Mouse (Mus musculus) thymus, adult 2 months (tissue): ENCODE data around the gene Rab10. TPM values are rescaled to one million over a fixed set of nuclear protein-coding genes. Genes with fewer than 3 reads are reported as not detected.

ENCODE experiments used
- DNase-seq: peaks from one replicate; pipeline ENCODE4 v3.0.0; 2021
- H3K27ac ChIP-seq: fragments of 200-500 bp; 2 replicates; pipeline ENCODE4 v1.5.1; 2012; ENCODE audit warnings: low read length, control low read depth; ENCODE audit not compliant: control insufficient read depth, insufficient read depth
- H3K27me3 ChIP-seq: fragments of 200-500 bp; 2 replicates; pipeline ENCODE4 v1.6.1; 2012; ENCODE audit warnings: mild to moderate bottlenecking, low read length, moderate library complexity, mixed read lengths; ENCODE audit not compliant: control insufficient read depth, insufficient read depth
- H3K36me3 ChIP-seq: fragments of 200-500 bp; 2 replicates; pipeline ENCODE4 v1.6.1; 2012; ENCODE audit warnings: mild to moderate bottlenecking, low read length, moderate library complexity; ENCODE audit not compliant: control insufficient read depth, insufficient read depth
- H3K4me1 ChIP-seq: fragments of 200-500 bp; replicated peaks from 2 replicates; pipeline ENCODE4 v1.6.1; 2012; ENCODE audit warnings: low read length; ENCODE audit not compliant: control insufficient read depth, insufficient read depth
- H3K4me3 ChIP-seq: fragments of 200-500 bp; 2 replicates; pipeline ENCODE4 v1.5.1; 2012; ENCODE audit warnings: mild to moderate bottlenecking, low read length, control low read depth, moderate library complexity; ENCODE audit not compliant: control insufficient read depth, insufficient read depth
- CTCF ChIP-seq: fragments of 200-500 bp; IDR thresholded peaks from 2 replicates; pipeline ENCODE4 v1.5.1; 2012; ENCODE audit warnings: mild to moderate bottlenecking, control low read depth, low read length, moderate library complexity, borderline replicate concordance; ENCODE audit not compliant: control insufficient read depth, poor library complexity, insufficient read depth; ENCODE audit errors: extremely low read depth
- POLR2A ChIP-seq: fragments of 200-500 bp; IDR thresholded peaks from 2 replicates; pipeline ENCODE4 v1.6.1; 2012; ENCODE audit warnings: mild to moderate bottlenecking, low read length, control low read depth, moderate library complexity; ENCODE audit not compliant: control insufficient read depth, poor library complexity, insufficient read depth; ENCODE audit errors: extremely low read depth
- WGBS: fragments of 180-500 bp; shearing (Covaris S2); methylation state at CpG from one replicate; pipeline ENCODE4 v1.1.7; 2018; 5-methylcytosine and 5-hydroxymethylcytosine counted together
- polyA plus RNA-seq: library from polyadenylated mRNA; depleted of rRNA; stranded (reverse); fragments of >200 nt; gene quantifications from 2 replicates; pipeline ENCODE4 v1.2.3, GENCODE M21; 2012

The Rab10 gene
- polyA plus RNA-seq, 1 experiment: 37.8 TPM

- DNase-seq: no peak
- H3K27ac ChIP-seq: no peak overlapping the region
- no peaks in the 10 kb centered on the region; the same call in 1 of the 2 replicates for H3K4me1 ChIP-seq
- TF ChIP-seq POLR2A: no peak
- TF ChIP-seq CTCF: no peak
- no peaks in the 10 kb centered on the region for H3K27me3 ChIP-seq
- H3K36me3 ChIP-seq: no peaks in the 10 kb centered on the region
- 52% methylated on average over 3 of the region's 3 CpGs for whole genome bisulfite sequencing
- no peak overlapping the region for H3K4me3 ChIP-seq
These were observed 39.6 kb upstream of the Rab10 start for GRCm38 (mm10) chr12:3349387-3349786.

- TF ChIP-seq CTCF (no peak), POLR2A (no peak)
- Histone ChIP-seq H3K27me3 (no peaks in the 10 kb centered on the region), H3K36me3 (no peaks in the 10 kb centered on the region), H3K4me3 (no peak overlapping the region), H3K27ac (no peak overlapping the region), H3K4me1 (no peaks in the 10 kb centered on the region; the same call in 1 of the 2 replicates)
- DNase-seq: no peak
These were observed 37.9 kb upstream of the Rab10 start for GRCm38 (mm10) chr12:3347682-3348081.

- no peak for TF ChIP-seq POLR2A
- TF ChIP-seq CTCF: no peak
- H3K36me3 ChIP-seq: no peaks in the 10 kb centered on the region
- H3K27ac ChIP-seq: no peak overlapping the region
- no peak for DNase-seq
- no peaks in the 10 kb centered on the region for H3K4me1 ChIP-seq
- no peak overlapping the region for H3K4me3 ChIP-seq
- 92% methylated on average over 5 of the region's 5 CpGs for WGBS
- no peaks in the 10 kb centered on the region for H3K27me3 ChIP-seq
These were observed 35.3 kb upstream of the Rab10 start for GRCm38 (mm10) chr12:3345038-3345437.

DNA sequence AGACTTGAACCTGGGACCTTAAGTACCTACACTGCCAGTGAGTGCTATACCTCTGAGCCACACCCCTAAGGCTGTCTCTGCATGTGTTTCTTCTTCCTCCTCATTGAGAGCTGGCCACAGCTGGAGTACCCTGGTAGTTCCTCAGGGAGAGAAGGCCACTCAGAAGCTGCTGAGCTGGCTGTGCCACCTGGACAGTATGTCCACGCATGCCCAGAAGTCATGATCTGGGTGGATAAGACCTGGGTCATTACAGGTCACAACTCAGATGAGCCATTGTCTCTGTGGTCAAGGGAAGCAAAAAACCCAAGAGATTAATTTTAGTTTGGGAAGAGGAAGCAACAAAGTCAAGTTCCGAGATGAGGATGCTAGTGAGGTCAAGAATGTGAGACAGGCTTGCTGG is 34.4 kb upstream of the Rab10 start:
- Histone ChIP-seq H3K27me3 (no peaks in the 10 kb centered on the region), H3K36me3 (no peaks in the 10 kb centered on the region), H3K4me3 (no peak overlapping the region), H3K27ac (no peak overlapping the region), H3K4me1 (no peaks in the 10 kb centered on the region)
- no peak for DNase-seq
- 90% methylated on average over 2 of the region's 2 CpGs for WGBS
- TF ChIP-seq CTCF (no peak), POLR2A (no peak)

- H3K36me3 ChIP-seq: no peaks in the 10 kb centered on the region
- H3K27me3 ChIP-seq: no peaks in the 10 kb centered on the region
- DNase-seq: no peak
- TF ChIP-seq CTCF (no peak), POLR2A (no peak)
- no peaks in the 10 kb centered on the region for H3K4me1 ChIP-seq
- no peak overlapping the region for H3K4me3 ChIP-seq
- 17% methylated on average over 1 of the region's 1 CpGs for WGBS
- no peak overlapping the region for H3K27ac ChIP-seq
These were observed 29.2 kb upstream of the Rab10 start for GRCm38 (mm10) chr12:3338931-3339330.

DNA sequence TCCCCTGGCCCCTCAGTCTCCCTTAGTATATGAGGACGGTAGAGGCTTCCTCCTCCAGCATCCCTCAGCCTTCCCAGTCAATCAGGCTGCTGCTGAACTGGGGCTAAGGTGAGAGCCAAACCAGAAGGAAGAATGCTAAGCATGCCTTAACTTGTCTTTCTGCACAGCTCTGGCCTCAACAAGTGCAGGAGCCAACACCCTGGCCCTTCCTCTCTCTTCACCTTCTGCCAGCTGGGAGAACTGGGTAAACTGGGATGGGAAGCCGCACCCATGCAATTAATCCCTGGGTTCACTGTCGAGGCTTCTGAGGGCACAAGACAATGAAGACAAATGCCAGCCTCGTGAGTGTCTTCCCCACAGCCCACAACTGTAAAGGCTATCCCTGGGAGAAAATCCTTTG is 19.9 kb upstream of the Rab10 start:
- 88% methylated on average over 4 of the region's 4 CpGs for WGBS
- no peaks in the 10 kb centered on the region for H3K4me1 ChIP-seq
- H3K27me3 ChIP-seq: no peaks in the 10 kb centered on the region
- TF ChIP-seq POLR2A: no peak
- no peak for TF ChIP-seq CTCF
- H3K27ac ChIP-seq: no peak overlapping the region
- no peak for DNase-seq
- H3K4me3 ChIP-seq: no peak overlapping the region
- no peaks in the 10 kb centered on the region for H3K36me3 ChIP-seq

DNA sequence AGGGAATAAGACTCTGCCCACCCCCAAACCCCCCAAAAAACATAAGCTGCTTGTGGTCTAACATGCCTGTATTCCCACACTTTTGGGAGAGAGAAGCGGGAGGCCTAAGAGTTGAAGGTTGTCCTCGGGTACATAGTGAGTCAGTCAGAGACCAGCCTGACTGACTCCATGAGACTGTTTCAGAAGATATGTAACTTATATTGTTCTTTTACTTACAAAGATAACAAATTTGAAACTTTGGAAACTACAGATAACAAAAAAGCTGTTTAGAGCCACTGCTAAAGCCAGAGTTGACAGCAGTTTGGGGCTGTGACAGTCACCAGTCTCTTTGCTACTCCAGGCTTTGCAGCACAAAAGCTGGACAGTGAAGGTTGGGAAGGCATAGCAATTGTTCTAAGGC is 15.5 kb upstream of the Rab10 start:
- no peak overlapping the region for H3K27ac ChIP-seq
- peaks cover 2% of the 10 kb centered on the region; the same call in 1 of the 2 replicates for H3K4me1 ChIP-seq
- TF ChIP-seq CTCF: no peak
- TF ChIP-seq POLR2A: no peak
- no peaks in the 10 kb centered on the region for H3K27me3 ChIP-seq
- H3K4me3 ChIP-seq: no peak overlapping the region
- H3K36me3 ChIP-seq: no peaks in the 10 kb centered on the region
- DNase-seq: no peak
- 95% methylated on average over 2 of the region's 2 CpGs for WGBS
